Mouse (Mus musculus) T-helper 2 cell (primary cell): ENCODE results near the gene Shh.

Experiments used
- in situ Hi-C: fragments of 300-600 bp; cut with MboI, MseI; formaldehyde crosslinking; loops from one replicate; pipeline ENCODE4 v1.15.1; 2025; ENCODE audit warnings: high pct_unique_total_duplicates

The Shh gene

DNA sequence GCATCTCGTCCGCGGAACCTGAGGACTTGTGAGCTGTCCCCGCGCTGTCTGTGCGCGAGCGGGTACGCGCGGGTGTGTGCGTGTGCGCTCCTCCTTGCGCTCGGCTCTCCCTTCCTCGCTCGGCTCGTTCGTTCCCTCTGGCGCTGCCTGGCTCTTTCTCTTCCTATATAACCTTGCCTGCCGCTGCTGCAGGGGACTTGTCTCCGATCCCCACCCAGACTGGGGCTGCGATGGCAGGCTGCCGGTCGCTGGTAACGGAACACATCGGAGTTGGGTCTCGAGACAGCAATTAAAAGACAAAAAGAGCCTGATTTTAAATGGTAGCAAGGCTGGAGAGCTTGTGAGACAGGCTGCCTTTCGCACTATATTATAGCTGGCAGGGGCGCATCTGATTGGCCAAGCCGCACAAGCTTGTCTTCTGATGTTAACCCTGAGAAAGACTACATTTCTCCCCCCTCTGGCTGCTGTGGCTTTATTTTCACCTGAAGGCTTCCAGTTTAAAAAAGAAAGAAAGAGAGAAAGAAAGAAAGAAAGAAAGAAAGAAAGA, at the start of gene Shh:
Gene Shh, minus strand, starts transcription at position 497 of the 547 bp plus-strand sequence.
- in situ Hi-C loops = loop anchor here (25.0 kb wide), 1 partner anchor 1020 kb away; the partner anchor contains the start of gene Mnx1

GRCm38 (mm10) chr5:28500792-28501439, 33.9 kb upstream of the Shh start:
- in situ Hi-C loops = no loop called here

DNA sequence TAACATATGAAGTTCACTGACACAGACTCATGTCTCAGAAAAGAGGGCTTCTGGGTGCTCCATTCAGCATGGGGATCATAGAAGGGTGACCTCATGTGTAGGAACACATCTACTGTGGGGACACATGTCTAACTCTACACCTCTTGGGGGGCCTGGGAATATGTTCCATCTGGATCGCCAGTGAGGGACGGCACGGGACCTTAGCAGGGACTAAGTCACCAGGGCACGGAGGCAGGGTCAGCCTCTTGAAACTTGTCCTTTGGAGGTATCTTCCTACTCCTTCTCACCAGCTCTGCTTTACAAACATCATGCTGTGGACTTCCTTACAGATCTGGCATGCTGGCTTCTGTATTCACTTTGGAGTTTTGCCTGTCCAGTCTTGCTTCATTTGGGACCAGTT, 31.8 kb upstream of the Shh start:
- in situ Hi-C loops = no loop called here

- in situ Hi-C loops = no loop called here
Observed at GRCm38 (mm10) chr5:28495712-28496650, 28.9 kb upstream of the Shh start.

DNA sequence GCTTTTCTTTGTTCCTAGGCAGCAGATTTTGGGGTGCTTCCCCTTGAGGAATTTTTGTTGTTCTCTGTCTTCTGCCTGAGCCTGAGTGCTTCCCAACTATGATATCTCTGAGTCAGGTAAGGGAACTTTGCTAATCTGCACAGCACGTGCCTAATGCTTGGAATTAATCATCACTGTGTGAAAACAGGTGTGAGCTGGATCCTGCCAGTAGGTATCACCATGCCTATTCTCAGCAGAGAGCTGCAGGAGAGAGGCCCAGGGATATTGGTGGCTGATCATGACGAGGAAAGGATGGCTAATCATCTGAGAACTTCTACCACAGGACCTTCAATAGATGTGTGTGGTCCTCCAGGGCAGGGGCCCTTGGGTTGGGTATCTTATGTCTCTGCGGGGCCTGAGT, 26.5 kb upstream of the Shh start:
- in situ Hi-C loops = no loop called here

- in situ Hi-C loops = no loop called here
Observed at GRCm38 (mm10) chr5:28482991-28483390, 15.9 kb upstream of the Shh start.

DNA sequence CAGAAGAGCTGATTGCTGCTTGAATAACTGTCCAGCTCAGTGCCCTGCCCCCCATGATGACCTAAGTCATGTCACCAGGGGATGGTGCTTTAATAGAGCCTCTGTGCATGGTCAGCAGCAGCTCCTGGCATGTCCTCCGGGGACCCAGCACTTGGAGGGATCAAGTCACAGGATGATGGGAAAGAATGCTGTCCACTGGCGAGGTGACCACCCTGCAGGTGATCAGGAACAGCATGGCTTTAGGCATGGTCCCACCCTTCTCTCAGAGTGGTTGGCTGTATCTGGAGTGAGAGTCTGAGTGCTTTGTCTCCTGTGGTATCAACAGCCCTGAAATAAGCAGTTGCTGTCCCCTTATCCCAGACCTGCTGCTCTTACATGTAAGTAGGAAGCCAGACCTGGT, 14.7 kb upstream of the Shh start:
- in situ Hi-C loops = no loop called here

DNA sequence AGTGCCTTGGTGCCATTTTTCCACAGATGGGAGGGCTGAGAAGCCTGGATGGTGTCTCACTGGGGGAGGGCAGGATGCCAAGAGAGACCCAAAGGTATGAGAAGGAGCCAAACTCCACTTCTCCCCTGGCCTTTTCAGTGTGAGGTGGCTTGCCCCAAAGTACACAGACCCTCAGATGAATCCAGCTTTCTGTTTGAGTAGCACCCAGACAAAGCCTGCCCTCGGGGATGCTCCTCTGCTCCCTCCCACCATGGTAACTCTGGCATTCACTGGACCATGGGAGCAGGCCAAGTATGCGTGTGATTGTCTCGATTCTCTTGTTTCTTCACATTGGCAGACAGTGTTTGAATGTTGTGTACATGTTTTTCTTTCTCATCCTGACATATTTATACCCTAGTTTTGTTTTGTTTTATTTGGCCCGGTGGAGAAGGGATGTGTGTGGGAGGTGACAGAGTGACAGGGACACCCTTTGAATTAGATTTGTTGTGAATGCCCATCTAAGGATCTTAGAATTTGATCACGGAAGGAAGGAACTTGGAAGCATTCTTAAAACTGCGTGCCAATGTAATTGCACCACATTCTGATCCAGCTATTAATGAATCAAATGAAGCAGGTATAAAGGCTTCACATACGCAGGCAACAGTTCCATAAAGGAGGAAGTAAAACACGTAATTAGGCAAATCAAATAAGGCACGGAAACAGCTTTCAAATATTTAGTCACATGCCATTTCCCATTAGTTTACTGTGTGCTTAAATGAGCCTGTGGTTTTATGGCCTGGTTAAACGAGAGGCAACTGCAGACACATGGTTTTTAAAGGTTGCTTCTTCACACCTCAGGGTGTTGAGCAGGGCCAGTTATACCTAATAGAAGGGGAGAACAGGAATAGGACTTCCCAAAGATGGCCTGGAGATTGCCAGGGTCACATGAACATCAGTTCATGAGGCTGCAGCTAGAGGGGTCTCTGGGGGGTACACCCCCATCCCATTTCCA, 9.6 kb upstream of the Shh start:
- in situ Hi-C loops = no loop called here

DNA sequence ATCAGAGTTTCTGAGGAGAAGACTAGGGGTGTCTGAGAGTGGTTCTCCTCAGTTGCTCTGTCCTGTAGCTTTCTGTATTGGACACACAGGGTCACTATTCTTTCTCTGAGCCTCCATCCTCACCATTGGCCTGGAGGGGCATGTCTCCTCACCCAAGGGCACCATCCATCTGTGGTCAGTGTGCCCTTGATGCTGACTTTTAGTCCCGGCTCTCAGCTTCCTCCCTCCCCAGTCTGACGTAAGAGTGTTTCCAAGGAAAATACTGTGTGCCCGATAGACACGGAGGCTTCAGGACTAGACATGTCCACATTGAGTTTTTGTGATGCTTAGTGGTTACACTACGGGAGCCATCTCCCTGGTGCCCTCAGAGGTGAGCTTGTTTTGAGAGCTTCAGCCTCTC, 6.5 kb upstream of the Shh start:
- in situ Hi-C loops = loop anchor here (25.0 kb wide), 1 partner anchor 1014 kb away; the partner anchor contains the start of gene Mnx1

DNA sequence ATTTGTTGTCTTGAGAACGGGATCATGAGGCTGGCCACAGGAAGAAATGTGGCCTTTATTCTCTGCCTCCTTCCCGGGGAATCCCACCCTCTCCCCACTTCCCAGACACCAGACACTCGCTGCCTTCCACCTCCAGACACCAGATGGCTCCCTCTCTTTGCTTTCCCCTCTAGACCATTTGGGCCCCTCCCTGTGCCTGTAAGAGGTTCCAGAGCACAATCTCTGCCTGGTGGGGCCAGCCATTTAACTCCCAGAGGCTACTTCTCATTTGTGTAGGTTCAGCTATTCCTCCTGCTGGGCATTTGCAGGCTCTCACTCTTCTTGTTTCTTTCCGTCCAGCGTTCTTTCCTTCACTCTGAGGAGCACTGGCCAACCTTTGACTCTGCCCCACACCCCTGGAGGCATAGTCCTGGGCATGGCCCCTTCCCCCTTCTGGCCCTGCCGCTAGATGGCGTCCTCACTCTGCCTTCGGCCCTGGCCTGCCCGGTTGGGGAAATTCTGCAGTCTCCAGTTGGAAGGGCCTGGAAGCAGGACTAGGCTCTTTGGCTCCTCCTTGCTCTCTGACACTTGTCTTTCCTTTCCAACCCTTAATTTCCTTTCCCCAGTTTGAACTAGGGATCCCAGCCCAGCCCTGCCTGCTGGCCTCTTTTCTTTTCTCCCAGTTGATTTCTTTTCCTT, 2.6 kb upstream of the Shh start:
- in situ Hi-C loops = loop anchor here (25.0 kb wide), 1 partner anchor 1018 kb away; the partner anchor contains the start of gene Mnx1

- in situ Hi-C loops = loop anchor here (25.0 kb wide), 1 partner anchor 1021 kb away; the partner anchor contains the start of gene Mnx1
Observed at GRCm38 (mm10) chr5:28466351-28466750, 705 bp downstream of the Shh start.

DNA sequence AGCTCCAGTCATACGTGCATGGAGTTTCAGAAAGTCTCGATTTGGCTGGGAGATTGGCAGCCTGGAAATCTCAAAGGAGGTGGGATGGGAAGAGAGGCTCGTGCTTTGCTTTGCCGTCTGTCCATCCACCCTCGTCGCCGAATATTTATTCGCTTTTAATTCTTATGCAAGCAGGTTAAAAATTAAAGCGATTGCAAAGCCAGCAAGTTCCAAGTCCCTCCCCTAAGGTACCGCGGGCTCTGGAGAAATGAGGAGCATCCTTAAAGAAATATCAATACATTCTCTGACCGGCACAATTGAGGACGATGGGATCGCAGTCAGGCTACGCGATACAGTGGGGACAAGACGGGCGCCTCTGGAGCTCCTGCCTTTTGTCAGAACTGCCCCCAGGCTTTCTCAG, 1.5 kb downstream of the Shh start:
- in situ Hi-C loops = loop anchor here (25.0 kb wide), 1 partner anchor 1022 kb away; the partner anchor contains the start of gene Mnx1

DNA sequence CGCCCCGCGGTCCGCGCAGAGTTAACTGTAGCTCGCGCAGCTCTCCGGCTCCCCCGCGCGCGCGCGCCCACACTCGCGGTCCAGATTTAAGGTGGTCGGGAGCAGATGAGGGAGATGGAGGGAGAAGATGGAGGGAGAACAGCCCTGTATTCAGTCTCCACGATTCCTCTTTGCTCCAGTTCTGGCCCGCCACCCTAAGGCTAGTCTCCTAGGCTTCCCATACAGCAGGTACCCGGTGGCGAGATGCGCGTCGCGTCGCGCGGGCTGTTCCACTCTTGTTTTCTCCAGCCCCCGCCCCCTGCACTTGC, 2.0 kb downstream of the Shh start:
- in situ Hi-C loops = loop anchor here (25.0 kb wide), 1 partner anchor 1022 kb away; the partner anchor contains the start of gene Mnx1

DNA sequence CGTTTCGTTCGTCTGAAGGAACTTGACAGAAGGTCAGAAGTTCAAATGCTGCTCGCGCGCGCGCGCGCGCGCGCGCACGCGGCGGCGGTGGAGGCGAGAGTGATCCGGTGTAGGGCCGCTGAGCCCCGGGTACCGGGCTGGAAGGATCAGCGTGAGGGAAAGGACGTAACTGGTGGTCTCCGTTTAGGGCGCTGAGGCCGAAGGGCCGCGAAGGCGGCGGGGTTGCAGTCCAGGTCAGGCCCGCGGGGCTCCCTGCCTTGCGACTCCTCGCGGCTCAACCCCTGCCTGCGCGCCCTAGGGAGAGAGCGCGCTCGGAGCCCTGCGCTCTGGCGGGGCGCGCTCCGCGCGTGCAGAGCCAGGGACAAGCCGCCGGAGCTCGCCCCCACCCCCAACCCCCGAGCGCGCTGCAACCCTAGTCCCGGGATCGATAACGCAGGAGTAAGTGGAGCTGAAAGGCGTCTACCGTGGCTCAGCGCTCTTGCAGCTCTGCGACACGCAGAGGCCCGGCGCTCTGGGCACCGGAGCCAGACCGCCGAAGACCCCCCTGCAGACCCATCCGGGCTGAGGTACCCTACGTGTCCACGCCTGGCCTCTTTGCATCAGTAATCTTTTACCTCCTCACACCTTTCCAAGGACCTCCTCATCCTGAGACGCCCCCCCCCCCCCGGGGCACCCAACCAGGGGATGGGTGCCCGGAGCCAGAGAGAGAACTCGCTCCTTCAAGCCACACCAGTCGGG, 2.5 kb downstream of the Shh start:
- in situ Hi-C loops = loop anchor here (25.0 kb wide), 1 partner anchor 1023 kb away; the partner anchor contains the start of gene Mnx1

DNA sequence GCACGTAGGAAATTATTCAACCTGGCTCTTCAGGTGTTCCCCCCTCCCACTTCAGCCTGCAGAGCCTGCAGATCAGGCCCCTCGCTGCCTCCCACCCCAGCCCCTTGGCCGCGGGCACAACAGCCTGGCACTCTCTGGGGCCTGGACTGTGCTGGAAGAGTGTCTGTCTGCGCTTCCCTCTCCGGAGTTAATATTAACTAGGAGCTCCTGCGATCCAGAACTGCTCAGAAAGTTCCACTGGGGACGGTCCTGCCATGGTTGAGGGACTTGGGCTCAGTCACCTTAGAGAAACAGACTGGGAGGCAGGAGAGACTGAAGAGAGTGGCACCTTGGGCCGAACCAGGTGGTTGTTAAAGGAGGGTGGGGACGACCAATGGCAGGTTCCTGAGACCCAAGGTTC, 3.4 kb downstream of the Shh start:
- in situ Hi-C loops = loop anchor here (25.0 kb wide), 1 partner anchor 1024 kb away; the partner anchor contains the start of gene Mnx1

- in situ Hi-C loops = loop anchor here (25.0 kb wide), 1 partner anchor 1024 kb away; the partner anchor contains the start of gene Mnx1
Observed at GRCm38 (mm10) chr5:28462741-28463590, 4.1 kb downstream of the Shh start.

DNA sequence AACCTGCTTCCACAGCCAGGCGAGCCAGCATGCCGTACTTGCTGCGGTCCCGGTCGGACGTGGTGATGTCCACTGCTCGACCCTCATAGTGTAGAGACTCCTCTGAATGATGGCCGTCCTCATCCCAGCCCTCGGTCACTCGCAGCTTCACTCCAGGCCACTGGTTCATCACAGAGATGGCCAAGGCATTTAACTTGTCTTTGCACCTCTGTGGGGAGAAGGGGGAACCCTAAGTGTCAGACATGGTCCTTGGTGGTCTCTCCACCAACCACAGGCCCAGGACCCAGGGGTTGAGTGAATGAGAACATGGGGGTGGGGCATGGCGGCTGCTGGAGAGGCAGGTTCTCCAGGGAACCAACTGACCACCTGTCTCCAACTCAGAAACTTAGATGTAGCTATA, 5.7 kb downstream of the Shh start:
- in situ Hi-C loops = loop anchor here (25.0 kb wide), 1 partner anchor 1026 kb away; the partner anchor contains the start of gene Mnx1

DNA sequence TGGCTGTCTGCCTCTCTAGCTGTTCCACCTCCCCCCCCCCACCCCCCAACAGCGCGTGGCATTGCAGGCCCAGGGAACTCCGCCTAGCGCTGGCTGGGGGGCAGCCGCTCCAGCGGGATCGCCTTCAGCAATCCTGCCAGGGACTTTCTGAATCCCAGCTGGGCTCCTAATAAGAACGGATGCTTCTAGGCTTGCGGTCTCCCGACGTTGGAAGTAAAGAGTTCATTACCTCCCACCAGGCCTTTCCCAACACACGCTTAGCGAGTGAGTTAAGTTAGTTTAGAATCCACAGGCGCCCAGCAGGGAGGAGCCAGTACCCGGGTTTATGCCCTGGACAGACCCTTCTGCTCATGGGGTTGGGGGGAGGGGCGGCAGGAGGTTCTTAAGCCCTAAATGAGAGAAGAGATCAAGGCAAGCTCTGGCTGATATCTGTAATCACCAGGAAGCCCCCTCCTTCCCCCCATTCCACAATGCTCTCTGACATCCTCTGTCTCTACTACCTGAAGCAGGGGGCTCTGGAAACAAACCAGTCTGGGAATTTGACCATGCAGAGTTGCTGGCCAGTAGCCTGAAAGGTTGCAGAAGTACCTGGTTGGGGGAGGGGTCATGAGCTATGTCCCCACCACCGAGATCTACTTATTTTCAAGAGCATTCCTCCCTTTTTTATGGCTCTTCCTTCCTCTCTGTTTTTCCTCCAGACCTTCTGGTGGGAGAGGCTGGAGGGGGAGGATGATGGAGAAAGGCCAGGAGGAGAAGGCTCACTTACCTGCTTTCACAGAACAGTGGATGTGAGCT, 6.3 kb downstream of the Shh start:
- in situ Hi-C loops = loop anchor here (25.0 kb wide), 1 partner anchor 1027 kb away; the partner anchor contains the start of gene Mnx1
